Mouse (Mus musculus) hindbrain, postnatal 0 days (tissue): ENCODE measurements at regions not wholly inside any gene's neighbourhood (a gene's known extent, or its start where the extent isn't known, plus 50 kb on each side); places are given as distances from the start of the nearest gene placed in this dataset.

Source experiments
- ATAC-seq: fragments of 200-750 bp; cut with Nextera tagmentation; 2 replicates; pipeline ENCODE4 v1.8.0; 2017; ENCODE audit warnings: mild to moderate bottlenecking, moderate TSS enrichment, moderate library complexity
- DNase-seq: peaks from one replicate; pipeline ENCODE4 v3.0.0-alpha.2; 2015; ENCODE audit warnings: low spot score
- H3K27ac ChIP-seq: fragments of 300-500 bp; sonication (generic); 2 replicates; pipeline ENCODE4 v1.5.1; 2014; ENCODE audit warnings: mild to moderate bottlenecking
- H3K27me3 ChIP-seq: fragments of 300-500 bp; sonication (generic); 2 replicates; pipeline ENCODE4 v1.6.1; 2014; ENCODE audit warnings: low read length, mixed read lengths; ENCODE audit not compliant: insufficient read depth
- H3K36me3 ChIP-seq: fragments of 300-500 bp; sonication (generic); 2 replicates; pipeline ENCODE4 v1.6.1; 2014; ENCODE audit warnings: low read length, mixed read lengths; ENCODE audit not compliant: insufficient read depth
- H3K4me1 ChIP-seq: fragments of 300-500 bp; sonication (generic); 2 replicates; pipeline ENCODE4 v1.6.1; 2014; ENCODE audit warnings: antibody characterized with exemption, low read length, mixed read lengths; ENCODE audit not compliant: insufficient read depth
- H3K4me2 ChIP-seq: fragments of 300-500 bp; sonication (generic); 2 replicates; pipeline ENCODE4 v1.6.1; 2014; ENCODE audit warnings: low read depth, mild to moderate bottlenecking, low read length, moderate library complexity, mixed read lengths
- H3K4me3 ChIP-seq: fragments of 300-500 bp; sonication (generic); 2 replicates; pipeline ENCODE4 v1.5.1; 2014; ENCODE audit warnings: low read length
- H3K9ac ChIP-seq: fragments of 300-500 bp; sonication (generic); replicated peaks from 2 replicates; pipeline ENCODE4 v1.6.1; 2014; ENCODE audit warnings: mild to moderate bottlenecking, low read length, moderate library complexity, mixed read lengths
- H3K9me3 ChIP-seq: fragments of 300-500 bp; sonication (generic); 2 replicates; pipeline ENCODE4 v1.6.1; 2016; ENCODE audit warnings: low read length, mixed read lengths
- CTCF ChIP-seq: IDR thresholded peaks from 2 replicates; pipeline ENCODE4 v1.5.1; 2016; ENCODE audit warnings: antibody characterized with exemption, control low read depth, low read depth
- WGBS: fragments of 180-500 bp; shearing (Covaris S2); extraction: QIAGEN DNeasy Blood & Tissue Kit; methylation state at CpG from one replicate; pipeline ENCODE4 v1.1.7; 2014; 5-methylcytosine and 5-hydroxymethylcytosine counted together

GRCm38 (mm10) chr10:74722971-74723370, 244.0 kb upstream of the Gnaz start:
- no peaks in the 10 kb centered on the region for H3K27me3 ChIP-seq
- DNase-seq (peak; percentile 9), ATAC-seq (no peak)
- no peak overlapping the region for H3K27ac ChIP-seq
- H3K4me3 ChIP-seq: no peak overlapping the region
- no peaks in the 10 kb centered on the region for H3K36me3 ChIP-seq
- TF ChIP-seq CTCF: no peak
- H3K4me2 ChIP-seq: no peak overlapping the region
- H3K9ac ChIP-seq: no peak overlapping the region
- H3K9me3 ChIP-seq: no peaks in the 10 kb centered on the region
- H3K4me1 ChIP-seq: no peaks in the 10 kb centered on the region

GRCm38 (mm10) chr10:74749446-74749845, 217.5 kb upstream of the Gnaz start:
- no peak for TF ChIP-seq CTCF
- ATAC-seq (no peak), DNase-seq (no peak)
- H3K27me3 ChIP-seq: no peaks in the 10 kb centered on the region
- H3K9me3 ChIP-seq: no peaks in the 10 kb centered on the region
- no peak overlapping the region for H3K4me2 ChIP-seq
- H3K36me3 ChIP-seq: no peaks in the 10 kb centered on the region
- no peak overlapping the region for H3K27ac ChIP-seq
- H3K4me1 ChIP-seq: no peaks in the 10 kb centered on the region
- H3K9ac ChIP-seq: no peak overlapping the region
- no peak overlapping the region for H3K4me3 ChIP-seq
- WGBS: 83% methylated on average over 2 of the region's 2 CpGs

- Histone ChIP-seq H3K9ac (no peak overlapping the region), H3K36me3 (no peaks in the 10 kb centered on the region), H3K4me1 (no peaks in the 10 kb centered on the region), H3K27ac (no peak overlapping the region), H3K9me3 (no peaks in the 10 kb centered on the region), H3K4me3 (no peak overlapping the region), H3K4me2 (no peak overlapping the region), H3K27me3 (no peaks in the 10 kb centered on the region)
- no peak for TF ChIP-seq CTCF
- ATAC-seq (no peak), DNase-seq (no peak)
These were observed 216.1 kb upstream of the Gnaz start for GRCm38 (mm10) chr10:74750879-74751278.

- Histone ChIP-seq H3K9ac (no peak overlapping the region), H3K4me2 (no peak overlapping the region), H3K4me1 (no peaks in the 10 kb centered on the region), H3K27ac (no peak overlapping the region), H3K27me3 (no peaks in the 10 kb centered on the region), H3K36me3 (no peaks in the 10 kb centered on the region), H3K9me3 (no peaks in the 10 kb centered on the region), H3K4me3 (no peak overlapping the region)
- ATAC-seq: no peak
- WGBS: 81% methylated on average over 9 of the region's 9 CpGs
- TF ChIP-seq CTCF: no peak
- DNase-seq: no peak
These were observed 206.2 kb upstream of the Gnaz start for GRCm38 (mm10) chr10:74760734-74761133.

- no peak overlapping the region for H3K9ac ChIP-seq
These were observed 177.7 kb upstream of the Gnaz start for GRCm38 (mm10) chr10:74789245-74789644.

GRCm38 (mm10) chr10:74789987-74790386, 177.0 kb upstream of the Gnaz start:
- Histone ChIP-seq H3K4me1 (no peaks in the 10 kb centered on the region), H3K27me3 (no peaks in the 10 kb centered on the region), H3K4me2 (no peak overlapping the region), H3K27ac (no peak overlapping the region), H3K4me3 (no peak overlapping the region), H3K9ac (no peak overlapping the region), H3K36me3 (no peaks in the 10 kb centered on the region), H3K9me3 (no peaks in the 10 kb centered on the region)
- no peak for TF ChIP-seq CTCF
- 65% methylated on average over 3 of the region's 3 CpGs for WGBS
- DNase-seq (no peak), ATAC-seq (no peak)

More at GRCm38 (mm10) chr10:74789245-74789644, 177.7 kb upstream of the Gnaz start:
- Histone ChIP-seq H3K4me1 (no peaks in the 10 kb centered on the region), H3K4me2 (no peak overlapping the region), H3K9me3 (no peaks in the 10 kb centered on the region), H3K27ac (no peak overlapping the region), H3K4me3 (no peak overlapping the region), H3K36me3 (no peaks in the 10 kb centered on the region), H3K27me3 (no peaks in the 10 kb centered on the region)
- no peak for DNase-seq
- ATAC-seq: no peak
- no peak for TF ChIP-seq CTCF
- WGBS: 86% methylated on average over 2 of the region's 2 CpGs

GRCm38 (mm10) chr10:74823395-74823794, 143.6 kb upstream of the Gnaz start:
- no peaks in the 10 kb centered on the region for H3K36me3 ChIP-seq
- H3K9ac ChIP-seq: no peak overlapping the region
- H3K9me3 ChIP-seq: no peaks in the 10 kb centered on the region
- H3K4me1 ChIP-seq: no peaks in the 10 kb centered on the region
- DNase-seq (no peak), ATAC-seq (no peak)
- no peak for TF ChIP-seq CTCF
- H3K4me3 ChIP-seq: no peak overlapping the region
- H3K4me2 ChIP-seq: no peak overlapping the region
- H3K27ac ChIP-seq: no peak overlapping the region
- H3K27me3 ChIP-seq: no peaks in the 10 kb centered on the region
